ENCODE assay signal across 15 mouse cellular contexts in genomic region chr6:84228786-84229185, GRCm38 (mm10).
DNase-seq lines count a peak whose midpoint lies in the region; ATAC-seq lines count a peak whose summit lies in the region.
"Had no signal": no experiment of that assay in that cellular context is flagged by ENCODE, and none has a peak within 500 bp of the region (broad histone marks: within the 10 kb centered on the region; RNA-seq: fewer than 3 reads in every experiment).

No protein-coding gene starts in this region.

- no peak overlapping the region for H3K4me3 ChIP-seq in embryonic facial prominence, embryonic 14.5 days (ENCODE audit: low read depth, low read length)
- H3K4me3 ChIP-seq: forebrain, embryonic 12.5 days; heart, embryonic 15.5 days had no signal

- no peak for ATAC-seq in embryonic facial prominence, embryonic 14.5 days (ENCODE audit: low read depth)

- no peaks in the 10 kb centered on the region for H3K36me3 ChIP-seq in embryonic facial prominence, embryonic 14.5 days (ENCODE audit: control insufficient read depth, insufficient read depth, low read length)
- H3K36me3 ChIP-seq: forebrain, embryonic 12.5 days; heart, embryonic 15.5 days had no signal

- DNase-seq in heart, adult 11 months: peak; percentile 83
- DNase-seq in heart, postnatal 25 days (ENCODE audit: low spot score): no peak
- DNase-seq in retina, postnatal 1 day: peak; percentile 29
- no peak for DNase-seq in retina, embryonic 14.5 days (ENCODE audit: low spot score)
- DNase-seq in embryonic facial prominence, embryonic 14.5 days (ENCODE audit: low spot score): peak; percentile 58
- DNase-seq in cerebellum, postnatal 14 days: no peak
- no peak for DNase-seq in right cerebral cortex, adult 2 months (ENCODE audit: low spot score in 2 of 2)
- no peak for DNase-seq in spleen, postnatal 36 days (ENCODE audit: low spot score in 2 of 2)
- DNase-seq: adrenal gland, postnatal 36 days; gastrocnemius, postnatal 14 days; lung, embryonic 14.5 days; thymus, postnatal 36 days had no signal

- H3K4me2 ChIP-seq in embryonic facial prominence, embryonic 14.5 days (ENCODE audit: low read depth, low read length): no peak overlapping the region
- H3K4me2 ChIP-seq: forebrain, embryonic 12.5 days; heart, embryonic 15.5 days; hindbrain, embryonic 14.5 days; lung, embryonic 14.5 days had no signal

- 19% methylated on average over 5 of the region's 5 CpGs for WGBS in embryonic facial prominence, embryonic 14.5 days

- H3K4me1 ChIP-seq in embryonic facial prominence, embryonic 14.5 days (ENCODE audit: control insufficient read depth, insufficient read depth, low read length): peaks cover 37% of the 10 kb centered on the region

- no peaks in the 10 kb centered on the region for H3K27me3 ChIP-seq in embryonic facial prominence, embryonic 14.5 days (replicated peaks; ENCODE audit: control insufficient read depth, insufficient read depth, low read length)
- H3K27me3 ChIP-seq: forebrain, embryonic 12.5 days had no signal

- no peaks in the 10 kb centered on the region for H3K9me3 ChIP-seq in embryonic facial prominence, embryonic 14.5 days (ENCODE audit: control insufficient read depth, low read length)
- H3K9me3 ChIP-seq: forebrain, embryonic 12.5 days; heart, embryonic 15.5 days had no signal

- H3K9ac ChIP-seq in embryonic facial prominence, embryonic 14.5 days (ENCODE audit: low read depth, low read length): no peak overlapping the region
- H3K9ac ChIP-seq: forebrain, embryonic 12.5 days; heart, embryonic 15.5 days; hindbrain, embryonic 14.5 days; lung, embryonic 14.5 days had no signal

- H3K27ac ChIP-seq in embryonic facial prominence, embryonic 14.5 days (replicated peaks; ENCODE audit: low read depth, low read length): no peak overlapping the region
- H3K27ac ChIP-seq: forebrain, embryonic 12.5 days; heart, embryonic 15.5 days; hindbrain, embryonic 14.5 days had no signal

- intact Hi-C loops in heart, postnatal 25 days (cut with DNase I): no loop called here

Comparison
In these comparisons a context has a peak if more than half of its experiments do, and no peak if none do; other contexts are left out.
1. DNase-seq: peak in heart, adult 11 months (single experiment), retina, postnatal 1 day (single experiment) and embryonic facial prominence, embryonic 14.5 days (single experiment); none in heart, postnatal 25 days (single experiment), retina, embryonic 14.5 days (single experiment), cerebellum, postnatal 14 days (0 of 2), right cerebral cortex, adult 2 months (0 of 2) and spleen, postnatal 36 days (0 of 2).